Mouse (Mus musculus): ENCODE data around the gene Serpinf2.
A peak's percentile ranks its signal among the peaks of the same experiment; 100 is the strongest.
"Not testable (repeated sequence)": the region's sequence is repeated elsewhere in the genome, so short reads cannot be mapped to it uniquely, and the experiment has no call there.

Serpinf2 gene

GRCm38 (mm10) chr11:75460103-75460843, 20.9 kb upstream of the Serpinf2 start:
- ATAC-seq (ENCODE audit: insufficient number of reproducible peaks, low FRiP score, low TSS enrichment), result peak; percentile 63; the same call in 1 of the 2 replicates

DNA sequence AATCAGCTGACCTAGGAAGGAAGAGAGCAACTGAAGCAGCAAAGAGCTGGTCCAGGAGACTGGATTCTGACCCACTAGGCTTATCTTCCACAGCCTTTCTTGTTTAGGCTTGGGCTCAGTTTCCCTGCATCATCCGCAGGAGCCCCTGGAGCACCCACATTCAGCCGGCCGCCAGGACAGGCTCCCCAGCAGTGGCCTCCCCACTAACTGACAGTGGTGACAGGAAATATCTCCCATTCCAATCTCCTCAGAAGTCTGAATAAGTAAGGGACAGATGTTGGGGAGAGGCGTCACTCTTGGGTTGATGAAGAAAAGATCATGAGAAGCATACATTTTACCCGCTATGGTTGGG, 20.3 kb upstream of the Serpinf2 start:
- ATAC-seq (ENCODE audit: insufficient number of reproducible peaks, low FRiP score, low TSS enrichment), result no peak

GRCm38 (mm10) chr11:75459141-75459711, 19.8 kb upstream of the Serpinf2 start:
- ATAC-seq (ENCODE audit: insufficient number of reproducible peaks, low FRiP score, low TSS enrichment), result no peak

DNA sequence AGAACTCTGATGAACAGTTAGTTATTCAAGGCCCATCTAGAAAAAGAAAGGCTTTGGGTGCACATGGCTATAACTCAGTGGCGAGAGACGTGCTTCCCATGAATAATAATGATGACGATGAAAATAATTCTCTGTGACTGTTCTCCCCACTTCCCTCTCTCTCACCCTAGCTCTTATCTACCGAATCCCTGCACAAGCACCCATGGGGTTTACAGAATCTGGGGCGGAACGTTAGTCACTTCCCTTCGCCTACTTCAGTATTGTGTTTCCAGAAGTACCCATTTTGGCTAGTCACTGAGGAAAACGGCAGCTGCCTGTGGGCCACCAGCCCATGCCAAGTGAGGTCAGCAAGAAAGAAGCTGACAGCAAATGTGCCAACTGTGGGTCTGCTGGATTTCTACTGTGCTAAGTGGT, 19.2 kb upstream of the Serpinf2 start:
- no peak for ATAC-seq (ENCODE audit: insufficient number of reproducible peaks, low FRiP score, low TSS enrichment)

GRCm38 (mm10) chr11:75458169-75458568, 18.8 kb upstream of the Serpinf2 start:
- no peak for ATAC-seq (ENCODE audit: insufficient number of reproducible peaks, low FRiP score, low TSS enrichment)

DNA sequence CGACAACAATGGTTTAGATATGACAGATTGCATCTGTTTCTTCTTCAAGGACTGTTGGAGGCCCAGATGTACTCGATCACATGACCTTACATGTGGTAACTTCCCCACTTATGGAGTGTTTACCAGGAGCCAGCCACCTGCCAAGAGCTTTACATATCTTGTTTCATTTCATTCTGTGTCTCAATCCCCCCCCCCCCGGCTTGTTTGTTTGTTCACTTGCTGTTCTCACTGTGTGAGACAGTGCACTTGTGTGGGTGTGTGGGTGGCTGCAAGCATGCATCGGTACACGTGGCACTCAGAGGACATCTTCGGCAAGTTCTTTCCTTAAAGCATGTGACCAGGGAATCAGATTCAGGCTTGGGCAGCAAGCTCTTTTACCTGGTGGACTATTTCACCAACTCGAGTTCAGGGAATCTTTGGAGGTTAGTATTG, 17.1 kb upstream of the Serpinf2 start:
- no peak for ATAC-seq (ENCODE audit: insufficient number of reproducible peaks, low FRiP score, low TSS enrichment)

DNA sequence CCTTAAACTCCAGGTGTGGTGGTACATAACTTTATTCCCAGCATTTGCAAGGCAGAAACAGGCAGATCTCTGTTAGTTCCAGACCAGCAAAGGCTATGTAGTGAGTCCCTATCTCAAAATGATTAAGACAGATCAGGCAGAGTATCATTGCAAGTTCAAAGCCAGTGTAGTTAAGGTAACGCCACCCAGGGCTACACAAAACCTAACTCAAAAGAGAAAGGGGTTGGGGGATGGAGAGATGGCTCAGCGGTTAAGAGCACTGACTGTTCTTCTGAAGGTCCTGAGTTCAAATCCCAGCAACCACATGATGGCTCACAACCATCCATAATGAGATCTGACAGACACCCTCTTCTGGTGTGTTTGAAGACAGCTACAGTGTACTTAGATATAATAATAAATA, 16.6 kb upstream of the Serpinf2 start:
- ATAC-seq (ENCODE audit: insufficient number of reproducible peaks, low FRiP score, low TSS enrichment), result not testable (repeated sequence)

DNA sequence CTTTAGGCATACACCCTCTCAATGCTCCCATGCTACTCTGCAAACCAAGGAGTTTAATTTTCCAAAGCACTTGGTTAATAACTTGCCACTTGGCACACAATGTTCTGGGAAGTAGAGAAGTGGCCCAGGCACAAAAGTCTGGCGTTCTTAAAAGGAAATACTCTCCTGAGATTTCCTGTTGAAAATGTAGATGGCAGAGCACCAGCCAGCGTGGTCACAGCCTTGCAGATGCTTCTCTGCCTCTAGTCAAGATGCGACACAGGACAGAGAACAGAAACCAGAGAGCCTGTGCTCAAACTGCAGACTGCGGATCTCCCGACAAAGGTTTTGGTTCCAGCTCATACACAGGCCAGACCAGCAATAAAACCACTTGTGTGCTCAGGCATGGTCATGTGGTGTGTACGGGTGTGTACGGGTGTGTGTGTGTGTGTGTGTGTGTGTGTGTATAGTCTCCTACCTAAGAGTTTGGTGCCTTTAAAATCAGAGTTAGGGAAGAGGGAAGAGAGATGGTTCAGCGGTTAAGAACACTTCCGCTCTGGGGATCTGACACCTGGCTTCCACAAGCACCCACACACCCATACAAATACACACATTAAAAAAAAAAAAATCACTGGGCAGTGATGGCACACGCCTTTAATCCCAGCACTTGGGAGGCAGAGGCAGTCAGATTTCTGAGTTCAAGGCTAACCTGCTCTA, 15.8 kb upstream of the Serpinf2 start:
- no peak for ATAC-seq (ENCODE audit: insufficient number of reproducible peaks, low FRiP score, low TSS enrichment)

- peak; percentile 73 for ATAC-seq (ENCODE audit: insufficient number of reproducible peaks, low FRiP score, low TSS enrichment)
Observed at GRCm38 (mm10) chr11:75453991-75454930, 14.9 kb upstream of the Serpinf2 start, which contains the start of gene Wdr81. Wdr81 (minus strand) TSS chr11:75454717.

- ATAC-seq (ENCODE audit: insufficient number of reproducible peaks, low FRiP score, low TSS enrichment), result no peak
Observed at GRCm38 (mm10) chr11:75452812-75453557, 13.6 kb upstream of the Serpinf2 start.

DNA sequence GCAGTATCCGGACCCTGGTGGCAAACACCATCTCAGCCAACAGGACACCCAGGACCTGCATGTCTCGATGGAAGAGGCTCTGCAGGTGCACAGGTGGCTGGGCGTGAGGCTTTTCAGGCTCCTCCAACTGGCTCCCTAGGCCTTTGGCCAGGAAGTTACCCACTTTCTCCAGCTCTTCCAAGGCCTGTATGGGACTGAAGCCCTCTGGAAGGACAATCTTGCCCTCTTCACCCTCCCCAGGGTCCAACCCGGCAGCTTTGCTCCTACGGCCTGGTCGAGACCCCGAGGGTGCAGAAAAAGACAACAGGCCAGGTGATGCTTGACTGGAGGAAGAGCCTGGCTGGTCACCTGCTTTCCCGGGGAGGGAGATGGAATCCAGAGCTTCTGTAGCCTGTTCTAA, 12.7 kb upstream of the Serpinf2 start:
- ATAC-seq (ENCODE audit: insufficient number of reproducible peaks, low FRiP score, low TSS enrichment), result no peak

GRCm38 (mm10) chr11:75450936-75451335, 11.5 kb upstream of the Serpinf2 start:
- ATAC-seq (ENCODE audit: insufficient number of reproducible peaks, low FRiP score, low TSS enrichment), result no peak

- no peak for ATAC-seq (ENCODE audit: insufficient number of reproducible peaks, low FRiP score, low TSS enrichment)
Observed at GRCm38 (mm10) chr11:75450304-75450908, 11.0 kb upstream of the Serpinf2 start.

- ATAC-seq (ENCODE audit: insufficient number of reproducible peaks, low FRiP score, low TSS enrichment), result no peak
Observed at GRCm38 (mm10) chr11:75449695-75450094, 10.3 kb upstream of the Serpinf2 start.

DNA sequence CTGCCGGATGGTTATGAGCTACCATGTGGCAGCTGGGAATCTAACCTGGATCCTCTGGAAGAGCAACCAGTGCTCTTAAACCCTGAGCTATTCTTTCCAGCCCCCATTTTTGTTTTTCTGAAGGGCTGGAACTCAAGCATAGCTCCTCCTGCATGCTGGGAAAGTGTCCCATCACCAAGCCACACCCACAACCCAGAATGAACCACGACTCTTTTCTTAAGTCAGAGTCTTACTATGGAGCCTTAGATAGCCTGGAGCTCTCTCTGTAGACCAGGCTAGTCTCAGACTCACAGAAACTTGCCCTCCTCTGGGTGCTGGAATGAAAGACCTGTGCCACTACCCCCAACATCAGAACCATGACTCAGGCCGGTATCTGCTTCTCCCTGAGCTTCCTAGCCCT, 9.2 kb upstream of the Serpinf2 start:
- ATAC-seq (ENCODE audit: insufficient number of reproducible peaks, low FRiP score, low TSS enrichment), result no peak

GRCm38 (mm10) chr11:75443711-75444110, 4.3 kb upstream of the Serpinf2 start:
- ATAC-seq (ENCODE audit: insufficient number of reproducible peaks, low FRiP score, low TSS enrichment), result no peak

DNA sequence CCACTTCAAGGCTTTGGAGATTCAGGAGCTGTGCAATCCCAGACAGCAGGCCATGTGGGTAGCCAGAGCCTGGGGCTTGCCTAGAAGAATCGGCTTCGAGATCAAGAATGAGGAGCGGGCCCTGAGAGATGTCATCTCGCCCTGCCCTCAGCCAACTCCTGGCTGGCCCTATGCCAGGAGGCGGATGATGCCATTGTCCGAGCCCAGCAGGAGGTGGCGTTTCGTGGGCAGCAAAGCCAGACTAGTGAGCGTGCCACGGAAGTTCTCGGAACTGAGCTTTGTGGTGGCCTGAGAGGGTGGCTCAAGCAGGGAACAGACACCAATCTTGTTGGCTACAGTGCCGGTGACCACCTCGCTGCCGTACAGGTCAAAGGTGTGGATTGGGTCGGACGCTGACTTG, 2.2 kb upstream of the Serpinf2 start:
- no peak for ATAC-seq (ENCODE audit: insufficient number of reproducible peaks, low FRiP score, low TSS enrichment)

DNA sequence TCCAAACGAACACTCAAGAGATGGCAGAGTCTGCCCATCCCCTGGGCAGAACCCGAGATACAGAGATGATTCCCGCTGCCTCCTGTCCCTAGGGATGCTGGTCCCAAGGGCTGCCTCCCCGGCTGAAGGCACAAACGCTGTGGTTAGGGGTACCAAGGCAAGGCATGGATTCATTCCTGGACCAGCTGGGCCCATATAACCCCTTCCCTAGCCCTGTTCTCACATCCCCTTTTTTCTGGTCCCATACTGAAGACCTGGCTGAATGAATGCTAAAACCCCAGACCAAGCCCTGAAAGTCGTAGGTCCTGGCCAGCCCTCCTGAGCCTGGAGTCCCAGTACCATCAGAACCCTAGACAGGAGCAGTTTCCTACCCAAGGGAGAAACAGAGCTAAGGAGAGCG, 1.6 kb upstream of the Serpinf2 start:
- ATAC-seq (ENCODE audit: insufficient number of reproducible peaks, low FRiP score, low TSS enrichment), result no peak

- ATAC-seq (ENCODE audit: insufficient number of reproducible peaks, low FRiP score, low TSS enrichment), result no peak
Observed at GRCm38 (mm10) chr11:75439951-75440350, 560 bp upstream of the Serpinf2 start.

All from cerebellum, adult (tissue).